Mouse (Mus musculus): ENCODE measurements at regions not wholly inside any gene's neighbourhood (a gene's known extent, or its start where the extent isn't known, plus 50 kb on each side); places are given as distances from the start of the nearest gene placed in this dataset.
A peak's percentile ranks its signal among the peaks of the same experiment; 100 is the strongest.

DNA sequence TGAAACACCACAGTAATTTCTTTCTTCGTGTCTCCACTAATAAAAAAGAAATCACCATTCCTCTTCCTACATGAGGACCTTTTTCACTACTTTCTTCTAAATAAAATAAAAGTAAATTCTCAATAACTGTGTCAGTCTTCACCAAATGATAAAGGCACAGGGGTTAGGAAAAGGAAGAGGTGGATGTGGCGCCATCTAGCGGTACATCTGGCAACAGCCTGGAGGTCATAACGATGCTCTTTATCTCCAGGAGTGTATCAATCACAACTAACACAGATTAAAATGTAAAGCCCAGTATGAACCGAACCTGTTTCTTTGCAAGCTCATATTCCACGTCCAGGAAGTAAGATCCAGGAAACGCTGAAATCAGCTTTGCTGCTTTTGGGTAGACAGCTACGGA lies 793.0 kb downstream of the Gm7489 start:
- DNase-seq (ENCODE audit: low read depth, low spot score) = peak; percentile 58

All from R1 (cell line).